Mouse (Mus musculus) adrenal gland, postnatal 14 days (tissue): ENCODE measurements around the gene Gm14409. TPM values are rescaled to one million over a fixed set of nuclear protein-coding genes. Genes with fewer than 3 reads are reported as not detected.
"Not testable (repeated sequence)": the region's sequence is repeated elsewhere in the genome, so short reads cannot be mapped to it uniquely, and the experiment has no call there.

Source experiments
- DNase-seq: peaks from one replicate; pipeline ENCODE4 v3.0.0; 2021; ENCODE audit warnings: mixed read lengths
- long read RNA-seq, 2 experiments: library from polyadenylated mRNA; stranded (forward); transcript quantifications; one replicate each; pipeline ENCODE4 v2.0.0; 2021
- total RNA-seq: library from RNA; stranded (reverse); gene quantifications from 2 replicates; pipeline ENCODE4 v1.2.3, GENCODE M21; 2021

The Gm14409 gene
- total RNA-seq: 0.64 and 1.2 TPM in 2 replicates
- long read RNA-seq, experiment 1: 0 reads
- long read RNA-seq, experiment 2: 0 reads

- not testable (repeated sequence) for DNase-seq
Measured at GRCm38 (mm10) chr2:177266936-177267335, at the start of gene Gm14409. Gm14409 (minus strand) TSS chr2:177267036.

GRCm38 (mm10) chr2:177309627-177310026, 42.8 kb upstream of the Gm14409 start:
- not testable (repeated sequence) for DNase-seq

- not testable (repeated sequence) for DNase-seq
Measured at GRCm38 (mm10) chr2:177304980-177305379, 38.1 kb upstream of the Gm14409 start.

DNA sequence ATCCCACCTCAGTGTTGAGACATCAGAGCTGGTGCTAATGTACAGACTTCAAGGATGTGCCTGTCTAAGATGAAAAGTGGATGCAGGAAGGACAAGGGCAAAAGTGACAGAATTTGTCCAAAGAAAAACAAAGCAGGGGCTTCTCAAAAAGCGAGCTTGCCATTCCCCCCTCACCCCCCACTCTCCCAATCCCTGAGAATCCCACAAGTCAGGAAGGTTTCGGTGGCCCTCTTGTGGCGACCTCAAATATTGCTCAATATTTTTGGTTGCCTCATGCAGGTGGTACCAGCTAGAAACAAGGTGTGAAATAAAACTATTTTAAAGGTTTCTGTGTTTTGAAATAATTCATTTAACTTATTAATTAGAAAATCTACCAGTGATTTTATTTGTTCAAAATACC, 16.9 kb upstream of the Gm14409 start:
- not testable (repeated sequence) for DNase-seq

GRCm38 (mm10) chr2:177277754-177278153, 10.9 kb upstream of the Gm14409 start:
- not testable (repeated sequence) for DNase-seq

DNA sequence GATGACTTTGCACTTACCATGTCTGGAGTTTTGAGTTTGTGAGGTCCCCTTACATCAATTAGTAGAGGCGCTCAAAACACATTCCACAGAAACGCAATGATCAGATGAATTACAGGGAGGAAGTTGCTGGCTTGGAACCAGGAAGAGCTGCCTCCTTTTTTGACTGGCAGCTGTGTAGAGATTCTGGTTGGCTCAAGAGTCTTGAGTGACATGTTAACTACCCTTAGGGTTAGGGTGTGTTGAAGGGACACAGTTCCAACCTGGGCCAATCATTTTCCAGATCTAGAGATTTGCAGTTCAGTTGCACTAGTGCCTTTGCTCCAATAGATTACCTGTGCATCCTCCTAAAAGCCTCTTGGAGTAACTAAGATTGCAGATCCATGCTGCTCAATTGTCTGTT, 5.4 kb upstream of the Gm14409 start:
- DNase-seq: not testable (repeated sequence)

- DNase-seq: not testable (repeated sequence)
Measured at GRCm38 (mm10) chr2:177247449-177247848, 19.4 kb downstream of the Gm14409 start.

DNA sequence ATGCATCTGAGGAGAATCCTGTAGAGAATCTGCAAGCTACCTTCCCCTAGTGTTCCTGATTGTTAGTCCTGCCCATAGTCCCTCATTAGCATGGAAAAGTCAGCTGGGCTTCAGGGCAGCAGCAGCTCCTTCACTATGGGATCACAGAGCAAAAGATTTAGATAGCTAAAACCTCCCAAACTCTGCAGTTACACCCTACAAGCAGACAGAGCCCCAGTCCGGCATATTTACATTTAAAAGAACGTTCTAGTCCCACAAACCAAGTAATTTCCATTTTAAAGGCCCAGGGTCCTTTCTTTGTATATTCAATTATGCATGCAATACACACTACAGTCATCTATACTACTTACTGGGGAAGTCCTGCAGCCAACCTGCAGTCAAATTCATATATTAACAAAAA, 36.4 kb downstream of the Gm14409 start:
- DNase-seq: not testable (repeated sequence)

Other genes with a start within 250 kb of the Gm14409 start
- gene Gm14401, start 192.7 kb downstream of the Gm14409 start, total RNA-seq: 0.37 and 1.1 TPM in 2 replicates
- 34.8 and 35.8 TPM in 2 replicates for gene Gm14410, start 60.6 kb downstream of the Gm14409 start, total RNA-seq
- 1.3 and 1.7 TPM in 2 replicates for gene Gm14412, start 57.3 kb upstream of the Gm14409 start, total RNA-seq
- gene Gm14418, start 131.3 kb upstream of the Gm14409 start, total RNA-seq: 16.2 and 19.2 TPM in 2 replicates
- gene Zfp970, start 197.7 kb upstream of the Gm14409 start, total RNA-seq: 49.8 and 54.1 TPM in 2 replicates
- 45.9 and 50.1 TPM in 2 replicates for gene Gm14403, start 231.2 kb upstream of the Gm14409 start, total RNA-seq